Mouse (Mus musculus): Measurements from ENCODE around the gene Rps6kc1.

GRCm38 (mm10) chr1:190664767-190665489 is 246.6 kb downstream of the Rps6kc1 start:
- TF ChIP-seq POLR2A (IDR thresholded peaks at IDR 0.05; ENCODE audit: insufficient read depth, low read depth, low read length) (no peak), CTCF (IDR thresholded peaks at IDR 0.05; ENCODE audit: insufficient read depth, low read depth, low read length) (no peak)
